ENCODE assay signal across 8 mouse cellular contexts in genomic region chrX:73342483-73342895, GRCm38 (mm10). TPM values are rescaled to one million over a fixed set of nuclear protein-coding genes. Genes with fewer than 3 reads are reported as not detected.
DNase-seq lines count a peak whose midpoint lies in the region; ATAC-seq and TF ChIP-seq lines count a peak whose summit lies in the region.

Zfp275 (plus strand) TSS chrX:73342621.

- H3K4me1 ChIP-seq in forebrain, embryonic 13.5 days: peaks cover 16% of the 10 kb centered on the region
- H3K4me1 ChIP-seq in heart, postnatal 0 days (ENCODE audit: control insufficient read depth, insufficient read depth): peaks cover 8% of the 10 kb centered on the region
- H3K4me1 ChIP-seq in liver, embryonic 16.5 days (ENCODE audit: control insufficient read depth, low read depth, low read length): peaks cover 2% of the 10 kb centered on the region; the same call in 1 of the 2 replicates
- H3K4me1 ChIP-seq in neural tube, embryonic 14.5 days (ENCODE audit: control insufficient read depth, insufficient read depth, low read length): no peaks in the 10 kb centered on the region

- peak within 1 kb of the TSS; percentile 58 for H3K4me3 ChIP-seq in forebrain, embryonic 13.5 days
- H3K4me3 ChIP-seq in heart, postnatal 0 days (ENCODE audit: low read depth, low read length): peak within 1 kb of the TSS; percentile 59
- peak within 1 kb of the TSS; percentile 59 for H3K4me3 ChIP-seq in liver, embryonic 16.5 days (ENCODE audit: low read depth, low read length)
- peak within 1 kb of the TSS; percentile 50 for H3K4me3 ChIP-seq in neural tube, embryonic 14.5 days (ENCODE audit: low read depth, low read length)

- TF ChIP-seq EP300 in heart, postnatal 0 days (IDR thresholded peaks at IDR 0.05; ENCODE audit: low read depth): no peak

- TF ChIP-seq CTCF in heart, postnatal 0 days (IDR thresholded peaks at IDR 0.05; ENCODE audit: low read depth): no peak

- H3K36me3 ChIP-seq in forebrain, embryonic 13.5 days (ENCODE audit: poor library complexity, severe bottlenecking): no peaks in the 10 kb centered on the region
- no peaks in the 10 kb centered on the region for H3K36me3 ChIP-seq in heart, postnatal 0 days (replicated peaks; ENCODE audit: control insufficient read depth, insufficient read depth, low read length)
- H3K36me3 ChIP-seq in liver, embryonic 16.5 days (ENCODE audit: control insufficient read depth, insufficient read depth): no peaks in the 10 kb centered on the region
- H3K36me3 ChIP-seq in neural tube, embryonic 14.5 days (ENCODE audit: control insufficient read depth, insufficient read depth, low read length): no peaks in the 10 kb centered on the region

- peak; percentile 90 for ATAC-seq in CD4-positive, CD25-positive, alpha-beta regulatory T cell, adult 4 months
- ATAC-seq in forebrain, embryonic 13.5 days: peak; percentile 98
- peak; percentile 94 for ATAC-seq in heart, postnatal 0 days (ENCODE audit: insufficient read depth, low read depth)
- ATAC-seq in liver, embryonic 16.5 days (ENCODE audit: low read depth): peak; percentile 91
- ATAC-seq in neural tube, embryonic 14.5 days (ENCODE audit: low read depth): peak; percentile 95

- H3K4me2 ChIP-seq in forebrain, embryonic 13.5 days: peak within 1 kb of the TSS; percentile 65
- H3K4me2 ChIP-seq in heart, postnatal 0 days (ENCODE audit: low read depth, low read length): peak within 1 kb of the TSS; percentile 67
- H3K4me2 ChIP-seq in liver, embryonic 16.5 days (ENCODE audit: low read depth, low read length): peak within 1 kb of the TSS; percentile 59
- peak within 1 kb of the TSS; percentile 54 for H3K4me2 ChIP-seq in neural tube, embryonic 14.5 days (ENCODE audit: low read depth, low read length)

- 16% methylated on average over 32 of the region's 37 CpGs for WGBS in forebrain, embryonic 13.5 days
- WGBS in heart, postnatal 0 days: 15% methylated on average over 36 of the region's 37 CpGs
- WGBS in liver, embryonic 16.5 days (ENCODE audit: insufficient replicate concordance): 11% methylated on average over 37 of the region's 37 CpGs
- 14% methylated on average over 37 of the region's 37 CpGs for WGBS in neural tube, embryonic 14.5 days

- H3K9ac ChIP-seq in forebrain, embryonic 13.5 days: peak within 1 kb of the TSS; percentile 75
- H3K9ac ChIP-seq in heart, postnatal 0 days (replicated peaks; ENCODE audit: low read depth, low read length): peak within 1 kb of the TSS; percentile 70
- peak within 1 kb of the TSS; percentile 46 for H3K9ac ChIP-seq in liver, embryonic 16.5 days (ENCODE audit: low read depth, low read length)
- H3K9ac ChIP-seq in neural tube, embryonic 14.5 days (replicated peaks; ENCODE audit: low read depth, low read length): peak within 1 kb of the TSS; percentile 57

- no peaks in the 10 kb centered on the region for H3K27me3 ChIP-seq in forebrain, embryonic 13.5 days
- no peaks in the 10 kb centered on the region for H3K27me3 ChIP-seq in heart, postnatal 0 days (ENCODE audit: control insufficient read depth, insufficient read depth, low read length)
- H3K27me3 ChIP-seq in liver, embryonic 16.5 days (ENCODE audit: control insufficient read depth, insufficient read depth, low read depth, low read length): no peaks in the 10 kb centered on the region
- no peaks in the 10 kb centered on the region for H3K27me3 ChIP-seq in neural tube, embryonic 14.5 days (ENCODE audit: control insufficient read depth, insufficient read depth, low read length)

- peak; percentile 49 for DNase-seq in brain, embryonic 18.5 days (ENCODE audit: low read depth, low spot score)
- peak; percentile 52 for DNase-seq in heart, postnatal 0 days (ENCODE audit: low spot score)
- peak; percentile 74 to 84 for DNase-seq in kidney, postnatal 36 days
- DNase-seq in testis, postnatal 14 days (ENCODE audit: low spot score): peak; percentile 76

- no peaks in the 10 kb centered on the region for H3K9me3 ChIP-seq in forebrain, embryonic 13.5 days (replicated peaks)
- no peaks in the 10 kb centered on the region for H3K9me3 ChIP-seq in heart, postnatal 0 days (replicated peaks; ENCODE audit: control insufficient read depth, low read length)
- H3K9me3 ChIP-seq in liver, embryonic 16.5 days (replicated peaks; ENCODE audit: control insufficient read depth, low read length): no peaks in the 10 kb centered on the region
- no peaks in the 10 kb centered on the region for H3K9me3 ChIP-seq in neural tube, embryonic 14.5 days (ENCODE audit: control insufficient read depth, low read length)

- H3K27ac ChIP-seq in forebrain, embryonic 13.5 days: 0 out of 2 replicates have a peak within 1 kb of the TSS, but pooled peaks have one; percentile 40
- peak within 1 kb of the TSS; percentile 76 for H3K27ac ChIP-seq in heart, postnatal 0 days (ENCODE audit: low read depth)
- H3K27ac ChIP-seq in liver, embryonic 16.5 days (ENCODE audit: low read length): no peak within 1 kb of the TSS; the same call in 1 of the 2 replicates
- H3K27ac ChIP-seq in neural tube, embryonic 14.5 days (ENCODE audit: low read depth, low read length): peak within 1 kb of the TSS; percentile 64

RNA-seq across cellular contexts. Expression of gene Zfp275, which starts in this region (rescaled TPM):
- polyA plus RNA-seq in CD4-positive, CD25-positive, alpha-beta regulatory T cell, adult 4 months (2017; shearing (Covaris generic)): 10 to 100 TPM; 11.1 to 11.4 TPM
- polyA plus RNA-seq in forebrain, embryonic 13.5 days (2015; fragmentation: Nextera tagmentation; extraction: Ambion mirVana): 10.6 and 12.7 TPM in 2 replicates
- 25.4 and 28.8 TPM in 2 replicates for total RNA-seq in heart, postnatal 0 days (2014; rRNA removed; ENCODE audit: low replicate concordance)
- 3.2 and 3.3 TPM in 2 replicates for polyA plus RNA-seq in heart, postnatal 0 days (2015; fragmentation: Nextera tagmentation; extraction: Ambion mirVana)
- polyA plus RNA-seq in liver, embryonic 16.5 days (2015; fragmentation: Nextera tagmentation; extraction: Ambion mirVana): 2.0 and 2.6 TPM in 2 replicates
- polyA plus RNA-seq in neural tube, embryonic 14.5 days (2014; fragmentation: Nextera tagmentation; extraction: Ambion mirVana): 12.9 and 15.3 TPM in 2 replicates
